Mouse (Mus musculus): ENCODE data around the gene Wdr31. TPM values are rescaled to one million over a fixed set of nuclear protein-coding genes. Genes with fewer than 3 reads are reported as not detected.
"Not testable (repeated sequence)": the region's sequence is repeated elsewhere in the genome, so short reads cannot be mapped to it uniquely, and the experiment has no call there.

The Wdr31 gene
- polyA plus RNA-seq, 1 experiment from 2014 or later = 10.1 TPM

- no peak overlapping the region for H3K4me3 ChIP-seq
- 94% methylated on average over 5 of the region's 5 CpGs for WGBS
- H3K4me1 ChIP-seq = 0 out of 2 replicates have a peak, but pooled peaks cover 6% of the 10 kb centered on the region
Observed at GRCm38 (mm10) chr4:62487172-62487571, 16.5 kb upstream of the Wdr31 start.

DNA sequence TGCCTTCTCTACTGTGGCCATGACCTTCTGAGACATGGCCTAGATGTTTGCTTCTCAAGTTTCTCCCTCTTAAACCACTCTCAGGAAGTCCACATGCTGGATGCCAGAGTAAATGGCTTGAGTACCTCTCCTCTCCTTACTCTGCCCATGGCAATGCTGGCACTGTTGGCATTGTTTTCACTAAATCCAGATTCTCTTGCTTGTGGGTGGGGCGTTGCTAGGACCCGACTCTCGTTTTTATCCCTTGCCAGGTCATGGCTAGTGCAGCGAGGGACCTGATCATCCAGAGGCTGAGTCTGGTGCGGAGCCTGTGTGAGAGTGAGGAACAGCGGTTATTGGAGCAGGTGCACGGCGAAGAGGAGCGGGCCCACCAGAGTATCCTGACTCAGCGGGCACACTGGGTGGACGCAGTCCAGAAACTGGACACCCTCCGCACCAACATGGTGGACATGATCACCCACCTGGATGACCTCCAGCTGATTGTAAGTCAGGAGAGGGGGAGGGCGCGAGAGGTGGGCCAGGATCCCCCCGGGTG lies 15.5 kb upstream of the Wdr31 start:
- H3K9me3 ChIP-seq (replicated peaks) = no peaks in the 10 kb centered on the region
- H3K4me3 ChIP-seq = no peak overlapping the region
- 0 out of 2 replicates have a peak, but pooled peaks cover 6% of the 10 kb centered on the region for H3K4me1 ChIP-seq
- H3K27ac ChIP-seq (replicated peaks) = no peak overlapping the region
- H3K27me3 ChIP-seq (ENCODE audit: low read depth, poor library complexity, severe bottlenecking) = peaks cover 13% of the 10 kb centered on the region
- DNase-seq (ENCODE audit: low spot score) = no peak
- WGBS = 91% methylated on average over 15 of the region's 15 CpGs
- no peaks in the 10 kb centered on the region for H3K36me3 ChIP-seq

More at GRCm38 (mm10) chr4:62487172-62487571, 16.5 kb upstream of the Wdr31 start:
- no peak for DNase-seq (ENCODE audit: low spot score)
- peaks cover 4% of the 10 kb centered on the region for H3K27me3 ChIP-seq (ENCODE audit: low read depth, poor library complexity, severe bottlenecking)
- H3K27ac ChIP-seq (replicated peaks) = no peak overlapping the region
- no peaks in the 10 kb centered on the region for H3K9me3 ChIP-seq (replicated peaks)
- H3K36me3 ChIP-seq = no peaks in the 10 kb centered on the region

GRCm38 (mm10) chr4:62485450-62486161 lies 14.9 kb upstream of the Wdr31 start:
- Histone ChIP-seq H3K27me3 (ENCODE audit: low read depth, poor library complexity, severe bottlenecking) (peaks cover 19% of the 10 kb centered on the region), H3K27ac (replicated peaks) (no peak overlapping the region), H3K4me3 (no peak overlapping the region), H3K9me3 (replicated peaks) (no peaks in the 10 kb centered on the region), H3K4me1 (0 out of 2 replicates have a peak, but pooled peaks cover 6% of the 10 kb centered on the region), H3K36me3 (no peaks in the 10 kb centered on the region)
- 83% methylated on average over 8 of the region's 8 CpGs for WGBS
- no peak for DNase-seq (ENCODE audit: low spot score)

GRCm38 (mm10) chr4:62484928-62485327 lies 14.2 kb upstream of the Wdr31 start:
- Histone ChIP-seq H3K4me3 (no peak overlapping the region), H3K27me3 (ENCODE audit: low read depth, poor library complexity, severe bottlenecking) (peaks cover 26% of the 10 kb centered on the region), H3K4me1 (peaks cover 9% of the 10 kb centered on the region), H3K36me3 (no peaks in the 10 kb centered on the region), H3K9me3 (replicated peaks) (no peaks in the 10 kb centered on the region), H3K27ac (replicated peaks) (no peak overlapping the region)
- no peak for DNase-seq (ENCODE audit: low spot score)
- WGBS = 87% methylated on average over 3 of the region's 3 CpGs

DNA sequence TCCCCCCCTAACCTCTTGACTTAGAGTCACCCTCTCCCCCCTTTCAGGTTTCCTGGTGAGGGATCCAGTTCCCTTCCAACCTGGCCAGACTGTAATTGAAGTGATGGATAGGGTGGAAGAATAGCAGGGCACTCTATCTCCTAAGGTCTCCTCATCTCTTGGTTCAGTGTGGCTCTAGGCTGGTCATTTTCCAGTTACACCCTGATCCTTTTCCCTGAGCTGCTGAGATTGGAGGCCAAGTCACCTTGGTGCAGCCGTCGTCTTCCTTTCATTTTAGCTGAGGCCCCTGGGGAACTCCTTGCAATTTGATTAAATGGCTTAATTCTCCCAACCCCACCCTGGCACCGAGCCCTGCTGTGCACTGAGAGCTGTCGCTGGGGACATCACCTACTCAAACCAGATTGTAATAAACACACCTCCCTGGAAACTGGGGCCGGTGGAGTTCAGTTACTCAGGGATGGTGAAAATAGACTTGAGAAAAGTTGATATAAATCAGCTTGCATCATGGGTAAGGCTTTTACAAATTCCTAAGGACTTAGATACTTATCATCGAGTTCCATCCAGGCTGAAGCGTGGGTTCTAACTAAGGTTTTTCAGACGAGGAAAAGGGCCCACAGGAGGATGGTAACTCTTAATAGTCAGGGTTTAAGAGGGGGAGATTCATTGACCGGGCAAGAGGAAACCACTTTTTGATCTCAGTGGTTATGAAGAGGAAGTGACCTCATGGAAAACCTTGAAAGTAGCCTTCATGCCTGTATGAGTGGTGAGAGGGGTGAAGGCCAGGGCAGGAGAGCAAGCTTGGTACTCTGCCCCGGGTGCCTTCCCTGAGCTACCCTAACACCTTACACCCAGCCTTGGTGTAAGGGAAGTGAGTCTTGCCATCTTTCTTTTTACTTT lies 10.3 kb upstream of the Wdr31 start:
- no peak for DNase-seq (ENCODE audit: low spot score)
- Histone ChIP-seq H3K27me3 (ENCODE audit: low read depth, poor library complexity, severe bottlenecking) (peaks cover 51% of the 10 kb centered on the region), H3K36me3 (no peaks in the 10 kb centered on the region), H3K27ac (replicated peaks) (no peak overlapping the region), H3K4me1 (peaks cover 11% of the 10 kb centered on the region), H3K4me3 (no peak overlapping the region), H3K9me3 (replicated peaks) (no peaks in the 10 kb centered on the region)
- WGBS = 54% methylated on average over 10 of the region's 10 CpGs

DNA sequence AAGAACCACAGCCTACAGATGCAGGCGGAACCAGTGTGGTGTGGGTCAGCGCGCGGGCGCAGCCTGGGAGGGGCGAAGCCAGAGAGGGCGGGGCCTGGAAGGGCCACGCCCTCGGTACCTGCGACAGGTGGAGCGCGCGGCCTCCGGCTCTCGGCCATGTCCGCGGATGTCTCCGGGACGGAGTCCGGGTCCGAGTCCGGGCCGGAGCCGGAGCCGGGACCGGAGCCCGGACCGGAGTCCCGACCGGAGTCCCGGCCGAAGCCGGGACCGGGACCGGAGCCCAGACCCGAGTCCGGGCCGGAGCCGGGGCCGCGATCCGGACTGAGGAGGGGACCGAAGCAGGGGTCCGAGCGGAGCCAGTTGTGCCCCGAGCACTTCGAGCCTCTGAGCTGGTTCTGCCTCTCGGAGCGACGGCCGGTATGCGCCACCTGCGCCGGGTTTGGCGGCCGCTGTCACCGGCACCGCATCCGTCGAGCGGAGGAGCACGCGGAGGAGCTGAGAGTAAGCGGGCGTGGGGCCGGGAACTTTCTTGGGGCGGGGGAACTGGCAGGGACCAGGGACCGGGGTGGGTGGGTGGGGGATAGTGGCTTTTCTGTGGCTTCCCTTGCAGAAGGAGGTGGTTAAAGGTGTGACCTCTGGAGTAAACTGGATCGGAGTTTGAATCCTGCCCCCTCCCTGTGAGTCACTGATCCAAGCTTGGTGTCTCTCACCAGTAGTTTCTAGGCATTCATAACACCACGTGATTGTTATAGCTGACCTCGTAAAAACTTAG lies 9.4 kb upstream of the Wdr31 start, which contains the start of gene Bspry:
Gene Bspry (plus strand): TSS at position 117 of the 772 bp plus-strand sequence.
- Histone ChIP-seq H3K4me1 (peaks cover 11% of the 10 kb centered on the region), H3K36me3 (no peaks in the 10 kb centered on the region), H3K9me3 (replicated peaks) (no peaks in the 10 kb centered on the region), H3K27ac (replicated peaks) (no peak within 1 kb of the TSS), H3K4me3 (peak within 1 kb of the TSS; percentile 58), H3K27me3 (ENCODE audit: low read depth, poor library complexity, severe bottlenecking) (peaks cover 51% of the 10 kb centered on the region)
- peak; percentile 33 for DNase-seq (ENCODE audit: low spot score)
- 2% methylated on average over 71 of the region's 71 CpGs for WGBS

- DNase-seq (ENCODE audit: low spot score); H3K36me3 ChIP-seq; H3K27ac ChIP-seq (replicated peaks); H3K9me3 ChIP-seq (replicated peaks): not testable (repeated sequence)
- H3K4me3 ChIP-seq = peak overlapping the region; percentile 58
- 14% methylated on average over 11 of the region's 11 CpGs for WGBS
- H3K4me1 ChIP-seq = peaks cover 11% of the 10 kb centered on the region
- peaks cover 51% of the 10 kb centered on the region for H3K27me3 ChIP-seq (ENCODE audit: low read depth, poor library complexity, severe bottlenecking)
Observed at GRCm38 (mm10) chr4:62479593-62479936, 8.9 kb upstream of the Wdr31 start.

DNA sequence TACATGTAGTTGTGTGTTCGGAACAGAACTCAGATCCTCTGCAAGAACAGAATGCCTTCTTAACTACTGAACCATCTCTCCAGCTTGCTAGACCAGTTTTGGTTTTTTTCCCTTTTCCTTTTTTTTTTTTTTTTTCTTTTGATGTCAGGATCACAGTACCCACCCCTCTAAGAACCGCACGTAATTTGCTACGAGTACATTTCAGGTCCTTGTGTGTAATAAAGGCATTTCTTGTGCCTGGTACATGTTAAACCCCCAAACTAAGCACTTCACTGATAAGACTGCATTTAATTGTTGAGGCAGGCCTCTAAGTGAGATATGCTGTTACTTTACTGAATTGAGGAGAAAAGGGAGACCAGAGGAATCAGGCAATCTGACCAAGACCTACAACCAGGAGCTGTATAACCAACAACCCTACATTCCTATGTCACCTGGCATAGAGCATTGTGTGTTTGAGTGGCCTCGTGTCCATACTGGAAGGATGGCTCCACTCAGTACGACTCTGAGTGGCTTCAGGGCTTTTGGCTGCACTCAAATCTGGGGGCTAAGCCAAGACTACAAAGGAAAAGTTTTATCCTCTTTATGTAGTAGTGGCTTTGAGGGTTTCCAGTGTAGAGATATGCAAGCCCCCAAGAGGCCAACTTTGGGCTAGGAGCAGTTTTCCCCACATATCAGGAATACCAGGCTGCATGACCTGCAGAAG lies 7.0 kb upstream of the Wdr31 start:
- DNase-seq (ENCODE audit: low spot score) = no peak
- Histone ChIP-seq H3K9me3 (replicated peaks) (no peaks in the 10 kb centered on the region), H3K27me3 (ENCODE audit: low read depth, poor library complexity, severe bottlenecking) (peaks cover 51% of the 10 kb centered on the region), H3K27ac (replicated peaks) (no peak overlapping the region), H3K4me1 (peaks cover 11% of the 10 kb centered on the region), H3K36me3 (no peaks in the 10 kb centered on the region), H3K4me3 (no peak overlapping the region)
- 91% methylated on average over 6 of the region's 6 CpGs for WGBS

- Histone ChIP-seq H3K4me3 (no peak overlapping the region), H3K27me3 (ENCODE audit: low read depth, poor library complexity, severe bottlenecking) (peaks cover 33% of the 10 kb centered on the region), H3K4me1 (peaks cover 12% of the 10 kb centered on the region), H3K36me3 (no peaks in the 10 kb centered on the region), H3K9me3 (replicated peaks) (no peaks in the 10 kb centered on the region), H3K27ac (replicated peaks) (no peak overlapping the region)
- 91% methylated on average over 6 of the region's 6 CpGs for WGBS
- no peak for DNase-seq (ENCODE audit: low spot score)
Observed at GRCm38 (mm10) chr4:62475793-62476192, 5.1 kb upstream of the Wdr31 start.

DNA sequence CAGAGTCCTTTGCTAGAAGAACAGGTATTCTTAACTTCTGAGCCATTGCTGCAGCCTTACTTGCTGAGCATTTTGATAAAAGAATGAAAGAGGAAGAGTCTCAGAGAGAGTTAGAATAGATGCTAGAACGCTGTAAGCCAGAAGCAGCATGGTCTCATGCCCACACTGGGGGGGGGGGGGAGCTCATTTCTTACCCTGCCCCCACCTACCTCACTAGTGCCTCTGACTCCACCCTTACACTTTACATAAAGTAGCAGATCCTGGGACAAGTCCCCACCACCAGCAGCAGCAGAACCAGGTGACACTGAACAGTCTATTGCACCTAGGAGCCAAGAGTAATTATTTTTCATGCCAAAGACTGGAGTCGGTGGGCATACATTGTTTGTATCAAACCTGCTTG lies 4.4 kb upstream of the Wdr31 start:
- peaks cover 17% of the 10 kb centered on the region for H3K4me1 ChIP-seq
- no peaks in the 10 kb centered on the region for H3K36me3 ChIP-seq
- H3K4me3 ChIP-seq = no peak overlapping the region
- DNase-seq (ENCODE audit: low spot score) = no peak
- peaks cover 27% of the 10 kb centered on the region for H3K27me3 ChIP-seq (ENCODE audit: low read depth, poor library complexity, severe bottlenecking)
- H3K9me3 ChIP-seq (replicated peaks) = no peaks in the 10 kb centered on the region
- no peak overlapping the region for H3K27ac ChIP-seq (replicated peaks)
- 87% methylated on average over 2 of the region's 2 CpGs for WGBS

DNA sequence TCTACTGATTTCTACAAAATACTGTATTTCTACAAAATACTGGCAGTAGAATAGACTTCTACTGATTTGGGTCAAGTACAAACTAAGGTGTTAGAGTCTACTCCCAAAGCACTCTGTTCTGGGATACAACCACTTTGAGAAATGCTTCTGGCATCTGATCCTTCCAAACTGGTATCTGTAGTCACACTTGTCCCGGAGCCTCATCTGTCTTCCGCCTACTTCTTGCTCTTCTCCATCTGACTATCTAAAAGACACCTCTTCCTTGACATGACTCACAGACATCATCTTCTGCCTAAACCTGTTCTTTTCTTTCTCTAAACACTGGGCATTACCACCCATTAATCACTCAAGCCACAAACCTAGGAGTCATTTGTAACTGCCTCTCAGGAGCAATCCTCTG lies 1.4 kb upstream of the Wdr31 start:
- no peaks in the 10 kb centered on the region; the same call in 1 of the 2 replicates for H3K27me3 ChIP-seq (ENCODE audit: low read depth, poor library complexity, severe bottlenecking)
- no peaks in the 10 kb centered on the region for H3K9me3 ChIP-seq (replicated peaks)
- H3K27ac ChIP-seq (replicated peaks) = no peak overlapping the region
- WGBS = 90% methylated on average over 2 of the region's 2 CpGs
- H3K4me3 ChIP-seq = no peak overlapping the region
- H3K36me3 ChIP-seq = peaks cover 6% of the 10 kb centered on the region
- no peak for DNase-seq (ENCODE audit: low spot score)
- H3K4me1 ChIP-seq = peaks cover 8% of the 10 kb centered on the region

- Histone ChIP-seq H3K27ac (replicated peaks) (no peak overlapping the region), H3K36me3 (peaks cover 8% of the 10 kb centered on the region), H3K4me1 (peaks cover 8% of the 10 kb centered on the region), H3K27me3 (ENCODE audit: low read depth, poor library complexity, severe bottlenecking) (no peaks in the 10 kb centered on the region; the same call in 1 of the 2 replicates), H3K4me3 (no peak overlapping the region), H3K9me3 (replicated peaks) (no peaks in the 10 kb centered on the region)
- 93% methylated on average over 1 of the region's 1 CpGs for WGBS
- no peak for DNase-seq (ENCODE audit: low spot score)
Observed at GRCm38 (mm10) chr4:62468158-62468557, 2.5 kb downstream of the Wdr31 start.

Data from midbrain, embryonic 10.5 days (tissue).